In the genomic region with DNA sequence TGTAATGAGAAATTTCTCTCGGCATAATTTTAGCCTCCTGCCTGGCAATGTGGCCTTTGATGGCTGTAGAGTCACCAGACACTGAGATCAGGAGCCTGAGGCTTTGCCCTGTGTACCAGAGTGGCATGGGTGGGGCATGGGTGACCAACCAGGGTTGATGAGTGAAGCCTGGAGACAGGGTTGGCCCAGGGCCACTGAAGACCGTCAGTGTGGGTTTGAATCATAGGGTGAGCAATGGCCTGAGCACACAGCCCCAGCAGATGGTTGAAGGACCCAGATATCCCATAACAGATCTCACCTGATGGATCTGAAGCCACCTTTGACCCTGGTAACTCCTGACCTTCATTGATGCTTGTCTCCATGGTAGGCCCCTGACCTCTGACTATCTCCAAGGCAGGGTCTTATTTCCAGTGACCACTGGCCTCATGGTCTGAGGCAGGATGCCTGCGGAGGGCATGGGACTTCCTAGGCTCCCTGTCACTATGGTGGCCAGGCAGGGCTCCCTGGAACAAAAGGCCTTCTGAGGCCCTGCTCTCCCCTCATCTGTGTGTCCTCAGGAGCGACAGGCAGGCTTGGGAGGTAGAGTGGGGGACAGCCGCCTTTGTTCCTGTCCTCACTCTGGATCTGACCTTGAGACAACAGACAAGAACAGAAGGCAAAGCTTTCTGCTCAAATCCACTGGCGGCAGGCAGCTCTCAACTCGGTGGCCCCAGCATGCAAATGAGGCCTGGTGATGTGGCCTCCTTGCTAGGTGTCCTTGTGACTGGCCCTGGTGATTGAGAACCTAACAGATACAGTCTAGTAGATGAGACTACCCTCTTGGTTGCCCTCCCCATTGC, we compare ENCODE assay signal across 15 mouse cellular contexts. TPM values are rescaled to one million over a fixed set of nuclear protein-coding genes. Genes with fewer than 3 reads are reported as not detected.
A peak's percentile ranks its signal among the peaks of the same experiment; 100 is the strongest.
DNase-seq lines count a peak whose midpoint lies in the region; ATAC-seq lines count a peak whose summit lies in the region.
"Had no signal": no experiment of that assay in that cellular context is flagged by ENCODE, and none has a peak within 500 bp of the region (broad histone marks: within the 10 kb centered on the region; RNA-seq: fewer than 3 reads in every experiment).

No protein-coding gene starts in this region.

- WGBS in forebrain, embryonic 10.5 days: 79% methylated on average over 7 of the region's 7 CpGs
- 66% methylated on average over 7 of the region's 7 CpGs for WGBS in forebrain, embryonic 11.5 days
- 51% methylated on average over 7 of the region's 7 CpGs for WGBS in hindbrain, embryonic 10.5 days
- WGBS in hindbrain, embryonic 12.5 days: 43% methylated on average over 7 of the region's 7 CpGs
- 44% methylated on average over 7 of the region's 7 CpGs for WGBS in hindbrain, embryonic 16.5 days

- DNase-seq in forebrain, embryonic 10.5 days (ENCODE audit: extremely low spot score, low spot score): no peak
- no peak for DNase-seq in forebrain, embryonic 11.5 days (ENCODE audit: low spot score)
- DNase-seq in hindbrain, embryonic 10.5 days (ENCODE audit: low spot score): no peak
- peak; percentile 65 for DNase-seq in MN1 (ENCODE audit: low spot score)
- no peak for DNase-seq in ovary, adult 18-20 months (ENCODE audit: low spot score)
- no peak for DNase-seq in kidney, postnatal 4 days
- DNase-seq: cerebellum, adult 11 months; gastrocnemius, adult 2 months; right cerebral cortex, postnatal 25 days; thymus, postnatal 36 days had no signal

- H3K9ac ChIP-seq in forebrain, embryonic 11.5 days (ENCODE audit: low read length): no peak overlapping the region
- no peak overlapping the region; the same call in 1 of the 2 replicates for H3K9ac ChIP-seq in hindbrain, embryonic 12.5 days
- peak overlapping the region; percentile 50; the same call in 1 of the 2 replicates for H3K9ac ChIP-seq in hindbrain, embryonic 16.5 days (ENCODE audit: low read depth, low read length)
- H3K9ac ChIP-seq: hindbrain, embryonic 15.5 days had no signal

- H3K4me1 ChIP-seq in forebrain, embryonic 10.5 days: peaks cover 75% of the 10 kb centered on the region
- peaks cover 11% of the 10 kb centered on the region; the same call in 1 of the 2 replicates for H3K4me1 ChIP-seq in forebrain, embryonic 11.5 days (replicated peaks; ENCODE audit: control insufficient read depth, insufficient read depth, low read length)
- H3K4me1 ChIP-seq in hindbrain, embryonic 10.5 days (replicated peaks): peaks cover 84% of the 10 kb centered on the region
- peaks cover 42% of the 10 kb centered on the region for H3K4me1 ChIP-seq in hindbrain, embryonic 12.5 days
- H3K4me1 ChIP-seq in hindbrain, embryonic 16.5 days (ENCODE audit: control insufficient read depth, insufficient read depth, low read depth, low read length): peaks cover 26% of the 10 kb centered on the region

- H3K9me3 ChIP-seq in forebrain, embryonic 10.5 days: no peaks in the 10 kb centered on the region
- no peaks in the 10 kb centered on the region for H3K9me3 ChIP-seq in forebrain, embryonic 11.5 days (ENCODE audit: control insufficient read depth, low read length)
- H3K9me3 ChIP-seq in hindbrain, embryonic 10.5 days: no peaks in the 10 kb centered on the region
- no peaks in the 10 kb centered on the region for H3K9me3 ChIP-seq in hindbrain, embryonic 12.5 days (replicated peaks)
- H3K9me3 ChIP-seq in hindbrain, embryonic 16.5 days (ENCODE audit: control insufficient read depth, low read length): no peaks in the 10 kb centered on the region
- H3K9me3 ChIP-seq: hindbrain, embryonic 15.5 days; megakaryocyte, embryonic 14.5 days had no signal

- H3K4me3 ChIP-seq in forebrain, embryonic 10.5 days: peak overlapping the region; percentile 5; the same call in 1 of the 2 replicates
- no peak overlapping the region for H3K4me3 ChIP-seq in forebrain, embryonic 11.5 days (ENCODE audit: low read depth, low read length)
- H3K4me3 ChIP-seq in hindbrain, embryonic 10.5 days: peak overlapping the region; percentile 70; the same call in 1 of the 2 replicates
- H3K4me3 ChIP-seq in hindbrain, embryonic 12.5 days: no peak overlapping the region
- H3K4me3 ChIP-seq in hindbrain, embryonic 16.5 days (ENCODE audit: low read length): no peak overlapping the region
- H3K4me3 ChIP-seq: gastrocnemius, adult 2 months; hindbrain, embryonic 15.5 days; megakaryocyte, embryonic 14.5 days had no signal

- H3K36me3 ChIP-seq in forebrain, embryonic 10.5 days (replicated peaks): peaks cover 22% of the 10 kb centered on the region
- H3K36me3 ChIP-seq in forebrain, embryonic 11.5 days (ENCODE audit: control insufficient read depth, insufficient read depth, low read length): no peaks in the 10 kb centered on the region
- H3K36me3 ChIP-seq in hindbrain, embryonic 10.5 days: peaks cover 19% of the 10 kb centered on the region
- peaks cover 7% of the 10 kb centered on the region for H3K36me3 ChIP-seq in hindbrain, embryonic 12.5 days
- no peaks in the 10 kb centered on the region for H3K36me3 ChIP-seq in hindbrain, embryonic 16.5 days (ENCODE audit: control insufficient read depth, insufficient read depth, low read length)
- H3K36me3 ChIP-seq: hindbrain, embryonic 15.5 days had no signal

- H3K27me3 ChIP-seq in forebrain, embryonic 10.5 days (ENCODE audit: poor library complexity, severe bottlenecking): peaks cover 22% of the 10 kb centered on the region
- H3K27me3 ChIP-seq in forebrain, embryonic 11.5 days (ENCODE audit: control insufficient read depth, insufficient read depth, low read length): no peaks in the 10 kb centered on the region
- H3K27me3 ChIP-seq in hindbrain, embryonic 10.5 days (ENCODE audit: insufficient read depth, poor library complexity, severe bottlenecking): no peaks in the 10 kb centered on the region; the same call in 1 of the 2 replicates
- no peaks in the 10 kb centered on the region for H3K27me3 ChIP-seq in hindbrain, embryonic 12.5 days
- no peaks in the 10 kb centered on the region for H3K27me3 ChIP-seq in hindbrain, embryonic 16.5 days (replicated peaks; ENCODE audit: control insufficient read depth, insufficient read depth, low read length)
- H3K27me3 ChIP-seq: hindbrain, embryonic 15.5 days had no signal

- ATAC-seq in forebrain, embryonic 11.5 days (replicated peaks; ENCODE audit: low FRiP score): no peak
- no peak for ATAC-seq in hindbrain, embryonic 12.5 days (ENCODE audit: low FRiP score)
- no peak for ATAC-seq in hindbrain, embryonic 16.5 days
- ATAC-seq: CD4-positive, CD25-positive, alpha-beta regulatory T cell, adult 4 months had no signal

- H3K4me2 ChIP-seq in forebrain, embryonic 11.5 days (ENCODE audit: low read depth, low read length, severe bottlenecking): no peak overlapping the region
- H3K4me2 ChIP-seq in hindbrain, embryonic 12.5 days (replicated peaks): no peak overlapping the region
- H3K4me2 ChIP-seq in hindbrain, embryonic 16.5 days (ENCODE audit: low read length): no peak overlapping the region
- H3K4me2 ChIP-seq: hindbrain, embryonic 15.5 days had no signal

- H3K27ac ChIP-seq in forebrain, embryonic 10.5 days: peak overlapping the region; percentile 54
- no peak overlapping the region for H3K27ac ChIP-seq in forebrain, embryonic 11.5 days (ENCODE audit: low read depth, low read length)
- peak overlapping the region; percentile 77 for H3K27ac ChIP-seq in hindbrain, embryonic 10.5 days
- H3K27ac ChIP-seq in hindbrain, embryonic 12.5 days: no peak overlapping the region
- H3K27ac ChIP-seq in hindbrain, embryonic 16.5 days (ENCODE audit: low read depth, low read length): 0 out of 2 replicates have a peak overlapping the region, but pooled peaks have one; percentile 16
- H3K27ac ChIP-seq: gastrocnemius, adult 2 months; hindbrain, embryonic 15.5 days had no signal

RNA-seq across cellular contexts. Expression of gene Efna2, which starts 1.6 kb away (rescaled TPM):
- 23.2 and 24.2 TPM in 2 replicates for polyA plus RNA-seq in forebrain, embryonic 10.5 days (2016; fragmentation: Nextera tagmentation; extraction: Ambion mirVana)
- polyA plus RNA-seq in forebrain, embryonic 11.5 days (2014; fragmentation: Nextera tagmentation; extraction: Ambion mirVana): 48.8 and 50.7 TPM in 2 replicates
- polyA plus RNA-seq in hindbrain, embryonic 10.5 days (2016; fragmentation: Nextera tagmentation; extraction: Ambion mirVana): 41.3 and 43.7 TPM in 2 replicates
- 49.3 and 50.5 TPM in 2 replicates for polyA plus RNA-seq in hindbrain, embryonic 12.5 days (2016; fragmentation: Nextera tagmentation; extraction: Ambion mirVana)
- polyA plus RNA-seq in hindbrain, embryonic 16.5 days (2015; fragmentation: Nextera tagmentation; extraction: Ambion mirVana): 21.5 and 22.7 TPM in 2 replicates

RNA-seq across cellular contexts. Expression of gene 1600002K03Rik, which starts 4.9 kb away (rescaled TPM):
- 9.8 and 10.7 TPM in 2 replicates for polyA plus RNA-seq in forebrain, embryonic 10.5 days (2016; fragmentation: Nextera tagmentation; extraction: Ambion mirVana)
- 6.4 and 8.3 TPM in 2 replicates for polyA plus RNA-seq in forebrain, embryonic 11.5 days (2014; fragmentation: Nextera tagmentation; extraction: Ambion mirVana)
- 12.9 and 14.4 TPM in 2 replicates for polyA plus RNA-seq in hindbrain, embryonic 10.5 days (2016; fragmentation: Nextera tagmentation; extraction: Ambion mirVana)
- 12.0 and 13.3 TPM in 2 replicates for polyA plus RNA-seq in hindbrain, embryonic 12.5 days (2016; fragmentation: Nextera tagmentation; extraction: Ambion mirVana)
- polyA plus RNA-seq in hindbrain, embryonic 16.5 days (2015; fragmentation: Nextera tagmentation; extraction: Ambion mirVana): 9.4 and 10.1 TPM in 2 replicates

RNA-seq across cellular contexts. Expression of gene Cirbp, which starts 11.9 kb away (rescaled TPM):
- polyA plus RNA-seq in forebrain, embryonic 10.5 days (2016; fragmentation: Nextera tagmentation; extraction: Ambion mirVana): 90.9 and 116 TPM in 2 replicates
- polyA plus RNA-seq in forebrain, embryonic 11.5 days (2014; fragmentation: Nextera tagmentation; extraction: Ambion mirVana): 82.0 and 83.4 TPM in 2 replicates
- 95.3 and 153 TPM in 2 replicates for polyA plus RNA-seq in hindbrain, embryonic 10.5 days (2016; fragmentation: Nextera tagmentation; extraction: Ambion mirVana)
- 235 and 271 TPM in 2 replicates for polyA plus RNA-seq in hindbrain, embryonic 12.5 days (2016; fragmentation: Nextera tagmentation; extraction: Ambion mirVana)
- 288 and 311 TPM in 2 replicates for polyA plus RNA-seq in hindbrain, embryonic 16.5 days (2015; fragmentation: Nextera tagmentation; extraction: Ambion mirVana)

RNA-seq across cellular contexts. Expression of gene Midn, which starts 29.6 kb away (rescaled TPM):
- 19.1 and 19.8 TPM in 2 replicates for polyA plus RNA-seq in forebrain, embryonic 10.5 days (2016; fragmentation: Nextera tagmentation; extraction: Ambion mirVana)
- 58.3 and 66.4 TPM in 2 replicates for polyA plus RNA-seq in forebrain, embryonic 11.5 days (2014; fragmentation: Nextera tagmentation; extraction: Ambion mirVana)
- polyA plus RNA-seq in hindbrain, embryonic 10.5 days (2016; fragmentation: Nextera tagmentation; extraction: Ambion mirVana): 22.3 and 24.6 TPM in 2 replicates
- 42.1 and 54.5 TPM in 2 replicates for polyA plus RNA-seq in hindbrain, embryonic 12.5 days (2016; fragmentation: Nextera tagmentation; extraction: Ambion mirVana)
- polyA plus RNA-seq in hindbrain, embryonic 16.5 days (2015; fragmentation: Nextera tagmentation; extraction: Ambion mirVana): 16.0 and 16.1 TPM in 2 replicates

RNA-seq across cellular contexts. Expression of gene Cbarp, which starts 37.0 kb away (rescaled TPM):
- polyA plus RNA-seq in forebrain, embryonic 10.5 days (2016; fragmentation: Nextera tagmentation; extraction: Ambion mirVana): 6.8 and 7.3 TPM in 2 replicates
- polyA plus RNA-seq in forebrain, embryonic 11.5 days (2014; fragmentation: Nextera tagmentation; extraction: Ambion mirVana): 10.4 and 15.0 TPM in 2 replicates
- polyA plus RNA-seq in hindbrain, embryonic 10.5 days (2016; fragmentation: Nextera tagmentation; extraction: Ambion mirVana): 7.1 and 15.0 TPM in 2 replicates
- 18.4 and 22.3 TPM in 2 replicates for polyA plus RNA-seq in hindbrain, embryonic 12.5 days (2016; fragmentation: Nextera tagmentation; extraction: Ambion mirVana)
- 98.8 and 130 TPM in 2 replicates for polyA plus RNA-seq in hindbrain, embryonic 16.5 days (2015; fragmentation: Nextera tagmentation; extraction: Ambion mirVana)

Comparison
In these comparisons a context has a peak if more than half of its experiments do, and no peak if none do; other contexts are left out.
1. H3K27ac ChIP-seq: peak in forebrain, embryonic 10.5 days (single experiment), hindbrain, embryonic 10.5 days (single experiment) and hindbrain, embryonic 16.5 days (single experiment); none in forebrain, embryonic 11.5 days (single experiment) and hindbrain, embryonic 12.5 days (single experiment).
2. H3K4me3 ChIP-seq: peak in forebrain, embryonic 10.5 days (single experiment) and hindbrain, embryonic 10.5 days (single experiment); none in forebrain, embryonic 11.5 days (single experiment), hindbrain, embryonic 12.5 days (single experiment) and hindbrain, embryonic 16.5 days (single experiment).